Mouse (Mus musculus): ENCODE measurements around the gene Ugt1a6b.

The Ugt1a6b gene

DNA sequence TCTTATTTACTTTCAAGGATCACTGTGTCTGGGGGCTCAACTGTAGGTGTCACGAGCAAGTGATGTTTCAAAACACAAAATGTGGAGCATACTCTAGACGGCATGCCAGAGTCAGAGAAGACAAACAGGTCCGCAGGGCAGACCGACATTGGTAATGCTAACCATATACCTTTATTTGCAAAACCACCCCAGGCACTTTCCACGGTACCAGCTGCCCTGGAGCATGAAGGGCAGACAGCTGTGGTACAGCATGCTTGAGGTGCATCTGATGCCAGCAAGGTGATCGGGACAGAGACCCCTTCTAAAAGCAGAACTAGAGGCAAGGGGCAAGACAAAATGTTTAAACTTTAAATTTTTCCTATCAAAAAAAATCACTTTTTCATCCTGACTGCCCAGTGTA is 159.9 kb downstream of the Ugt1a6b start:
- Histone ChIP-seq H3K4me1 (replicated peaks; ENCODE audit: low read depth, low read length) (peaks cover 38% of the 10 kb centered on the region), H3K36me3 (ENCODE audit: insufficient read depth, low read length) (peaks cover 88% of the 10 kb centered on the region), H3K27me3 (ENCODE audit: insufficient read depth, low read length) (peaks cover 5% of the 10 kb centered on the region), H3K4me3 (replicated peaks; ENCODE audit: low read length) (no peak overlapping the region), H3K9me3 (ENCODE audit: low read length) (peaks cover 77% of the 10 kb centered on the region)
- TF ChIP-seq NANOG (IDR thresholded peaks at IDR 0.05; ENCODE audit: borderline replicate concordance, low read length), result no peak
- no peak for TF ChIP-seq CTCF (conservative IDR thresholded peaks at IDR 0.05; ENCODE audit: low read length)
- TF ChIP-seq POU5F1 (IDR thresholded peaks at IDR 0.05; ENCODE audit: borderline replicate concordance, low read length), result no peak

DNA sequence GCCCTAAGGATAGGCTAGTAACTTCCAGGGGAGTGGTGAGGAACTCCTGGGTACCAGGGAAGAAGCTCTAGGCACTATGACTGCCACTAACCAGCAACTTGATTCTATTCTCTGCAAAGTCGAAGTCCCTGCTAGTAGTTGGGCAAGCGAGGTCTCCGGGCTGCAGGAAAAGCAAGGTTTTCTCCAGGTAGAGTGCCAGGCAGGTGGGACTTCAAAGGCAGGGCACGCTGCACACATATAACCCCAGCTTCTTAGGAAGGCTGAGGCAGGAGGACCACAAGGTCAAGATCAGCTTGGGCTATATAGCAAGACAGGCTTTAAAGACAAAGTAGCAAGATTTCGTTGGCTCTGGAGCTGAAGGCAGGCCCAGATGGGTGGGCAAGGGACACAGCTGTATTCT is 160.7 kb downstream of the Ugt1a6b start:
- H3K9me3 ChIP-seq (ENCODE audit: low read length), result peaks cover 85% of the 10 kb centered on the region
- H3K4me3 ChIP-seq (replicated peaks; ENCODE audit: low read length), result no peak overlapping the region
- TF ChIP-seq CTCF (conservative IDR thresholded peaks at IDR 0.05; ENCODE audit: low read length), result no peak
- no peak for TF ChIP-seq NANOG (IDR thresholded peaks at IDR 0.05; ENCODE audit: borderline replicate concordance, low read length)
- TF ChIP-seq POU5F1 (IDR thresholded peaks at IDR 0.05; ENCODE audit: borderline replicate concordance, low read length), result no peak

DNA sequence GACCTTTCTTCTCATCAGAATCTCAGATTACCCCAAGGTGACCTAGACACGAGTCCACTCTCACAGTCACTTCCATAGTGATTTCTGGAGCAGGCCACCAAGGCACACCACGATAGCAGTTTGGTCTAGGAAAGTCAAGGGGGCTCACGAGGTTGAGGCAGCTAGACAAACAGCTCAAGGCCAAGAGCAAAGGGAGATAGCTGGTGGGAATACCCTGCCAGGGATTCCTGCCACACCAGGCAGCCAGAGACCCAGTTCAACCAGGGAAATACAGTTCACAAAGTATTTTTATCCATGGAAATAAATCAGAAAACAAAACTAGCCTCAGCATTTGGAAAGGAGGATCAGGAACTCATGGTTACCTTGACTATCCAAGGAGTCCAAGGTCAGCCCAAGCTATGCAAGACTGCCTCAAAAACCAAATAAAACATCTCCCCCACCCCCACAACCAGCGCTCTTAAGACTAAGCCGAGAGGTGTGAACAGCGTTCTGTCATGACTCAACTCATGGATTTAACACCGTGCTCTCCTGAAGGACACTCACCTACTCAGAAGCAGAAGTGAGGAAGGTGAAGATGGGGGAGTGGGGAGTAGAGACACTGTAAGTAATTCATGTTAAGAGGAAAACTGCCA is 161.3 kb downstream of the Ugt1a6b start:
- Histone ChIP-seq H3K9me3 (ENCODE audit: low read length) (peaks cover 88% of the 10 kb centered on the region), H3K4me3 (replicated peaks; ENCODE audit: low read length) (no peak overlapping the region), H3K27me3 (ENCODE audit: insufficient read depth, low read length) (no peaks in the 10 kb centered on the region), H3K36me3 (ENCODE audit: insufficient read depth, low read length) (peaks cover 100% of the 10 kb centered on the region), H3K4me1 (replicated peaks; ENCODE audit: low read depth, low read length) (peaks cover 38% of the 10 kb centered on the region)
- TF ChIP-seq CTCF (conservative IDR thresholded peaks at IDR 0.05; ENCODE audit: low read length) (no peak), POU5F1 (IDR thresholded peaks at IDR 0.05; ENCODE audit: borderline replicate concordance, low read length) (no peak; the same call in 1 of the 2 replicates), NANOG (IDR thresholded peaks at IDR 0.05; ENCODE audit: borderline replicate concordance, low read length) (no peak)

More for the DNA sequence above, 160.7 kb downstream of the Ugt1a6b start:
- H3K36me3 ChIP-seq (ENCODE audit: insufficient read depth, low read length), result peaks cover 96% of the 10 kb centered on the region
- H3K4me1 ChIP-seq (replicated peaks; ENCODE audit: low read depth, low read length), result peaks cover 38% of the 10 kb centered on the region
- H3K27me3 ChIP-seq (ENCODE audit: insufficient read depth, low read length), result no peaks in the 10 kb centered on the region

- peaks cover 88% of the 10 kb centered on the region for H3K9me3 ChIP-seq (ENCODE audit: low read length)
- peaks cover 38% of the 10 kb centered on the region for H3K4me1 ChIP-seq (replicated peaks; ENCODE audit: low read depth, low read length)
- TF ChIP-seq NANOG (IDR thresholded peaks at IDR 0.05; ENCODE audit: borderline replicate concordance, low read length), result no peak
- TF ChIP-seq POU5F1 (IDR thresholded peaks at IDR 0.05; ENCODE audit: borderline replicate concordance, low read length), result no peak
- no peak for TF ChIP-seq CTCF (conservative IDR thresholded peaks at IDR 0.05; ENCODE audit: low read length)
- no peak overlapping the region for H3K4me3 ChIP-seq (replicated peaks; ENCODE audit: low read length)
- peaks cover 100% of the 10 kb centered on the region for H3K36me3 ChIP-seq (ENCODE audit: insufficient read depth, low read length)
- H3K27me3 ChIP-seq (ENCODE audit: insufficient read depth, low read length), result no peaks in the 10 kb centered on the region
These were observed 161.8 kb downstream of the Ugt1a6b start for GRCm38 (mm10) chr1:88264869-88265240.

- peaks cover 31% of the 10 kb centered on the region for H3K4me1 ChIP-seq (replicated peaks; ENCODE audit: low read depth, low read length)
- TF ChIP-seq POU5F1 (IDR thresholded peaks at IDR 0.05; ENCODE audit: borderline replicate concordance, low read length) (no peak), NANOG (IDR thresholded peaks at IDR 0.05; ENCODE audit: borderline replicate concordance, low read length) (no peak), CTCF (conservative IDR thresholded peaks at IDR 0.05; ENCODE audit: low read length) (no peak)
- H3K4me3 ChIP-seq (replicated peaks; ENCODE audit: low read length), result no peak overlapping the region
- peaks cover 84% of the 10 kb centered on the region for H3K9me3 ChIP-seq (ENCODE audit: low read length)
- peaks cover 97% of the 10 kb centered on the region for H3K36me3 ChIP-seq (ENCODE audit: insufficient read depth, low read length)
- H3K27me3 ChIP-seq (ENCODE audit: insufficient read depth, low read length), result no peaks in the 10 kb centered on the region
These were observed 163.1 kb downstream of the Ugt1a6b start for GRCm38 (mm10) chr1:88266123-88266522.

GRCm38 (mm10) chr1:88267489-88267888 is 164.4 kb downstream of the Ugt1a6b start:
- no peak overlapping the region for H3K4me3 ChIP-seq (replicated peaks; ENCODE audit: low read length)
- H3K36me3 ChIP-seq (ENCODE audit: insufficient read depth, low read length), result peaks cover 97% of the 10 kb centered on the region
- no peaks in the 10 kb centered on the region for H3K27me3 ChIP-seq (ENCODE audit: insufficient read depth, low read length)
- H3K4me1 ChIP-seq (replicated peaks; ENCODE audit: low read depth, low read length), result peaks cover 28% of the 10 kb centered on the region
- TF ChIP-seq CTCF (conservative IDR thresholded peaks at IDR 0.05; ENCODE audit: low read length), result no peak
- no peak for TF ChIP-seq NANOG (IDR thresholded peaks at IDR 0.05; ENCODE audit: borderline replicate concordance, low read length)
- TF ChIP-seq POU5F1 (IDR thresholded peaks at IDR 0.05; ENCODE audit: borderline replicate concordance, low read length), result no peak
- H3K9me3 ChIP-seq (ENCODE audit: low read length), result peaks cover 85% of the 10 kb centered on the region

DNA sequence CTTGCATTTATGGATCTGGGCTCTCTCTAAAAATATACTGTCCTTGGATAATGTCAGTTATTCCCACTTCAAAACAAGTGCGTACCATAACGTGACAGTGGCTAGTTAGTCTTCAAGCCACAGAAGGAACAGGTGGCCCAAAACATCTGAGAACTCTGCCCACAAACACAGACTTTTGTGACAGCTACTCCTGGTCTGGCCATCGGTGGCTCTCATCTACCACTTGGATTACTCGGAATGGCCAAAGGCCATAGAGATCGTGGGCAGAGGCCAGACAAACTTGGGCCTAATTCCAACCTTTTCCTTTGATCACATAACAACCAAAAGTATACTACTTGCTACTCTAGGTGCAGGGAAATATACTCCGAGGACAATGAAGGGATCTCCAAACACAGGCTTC is 165.0 kb downstream of the Ugt1a6b start:
- no peaks in the 10 kb centered on the region for H3K27me3 ChIP-seq (ENCODE audit: insufficient read depth, low read length)
- H3K4me1 ChIP-seq (replicated peaks; ENCODE audit: low read depth, low read length), result peaks cover 28% of the 10 kb centered on the region
- H3K4me3 ChIP-seq (replicated peaks; ENCODE audit: low read length), result no peak overlapping the region
- H3K9me3 ChIP-seq (ENCODE audit: low read length), result peaks cover 91% of the 10 kb centered on the region
- peaks cover 97% of the 10 kb centered on the region for H3K36me3 ChIP-seq (ENCODE audit: insufficient read depth, low read length)
- TF ChIP-seq POU5F1 (IDR thresholded peaks at IDR 0.05; ENCODE audit: borderline replicate concordance, low read length) (no peak), CTCF (conservative IDR thresholded peaks at IDR 0.05; ENCODE audit: low read length) (no peak), NANOG (IDR thresholded peaks at IDR 0.05; ENCODE audit: borderline replicate concordance, low read length) (no peak)

All from E14TG2a.4 (cell line).